Mouse (Mus musculus): ENCODE measurements around the gene Gpnmb. TPM values are rescaled to one million over a fixed set of nuclear protein-coding genes. Genes with fewer than 3 reads are reported as not detected.

Gene Gpnmb
- 5.1 and 13.7 TPM in 2 replicates for total RNA-seq (2014; rRNA removed; ENCODE audit: low replicate concordance)
- 4.0 and 7.2 TPM in 2 replicates for polyA plus RNA-seq (2015; fragmentation: Nextera tagmentation; extraction: Ambion mirVana)

DNA sequence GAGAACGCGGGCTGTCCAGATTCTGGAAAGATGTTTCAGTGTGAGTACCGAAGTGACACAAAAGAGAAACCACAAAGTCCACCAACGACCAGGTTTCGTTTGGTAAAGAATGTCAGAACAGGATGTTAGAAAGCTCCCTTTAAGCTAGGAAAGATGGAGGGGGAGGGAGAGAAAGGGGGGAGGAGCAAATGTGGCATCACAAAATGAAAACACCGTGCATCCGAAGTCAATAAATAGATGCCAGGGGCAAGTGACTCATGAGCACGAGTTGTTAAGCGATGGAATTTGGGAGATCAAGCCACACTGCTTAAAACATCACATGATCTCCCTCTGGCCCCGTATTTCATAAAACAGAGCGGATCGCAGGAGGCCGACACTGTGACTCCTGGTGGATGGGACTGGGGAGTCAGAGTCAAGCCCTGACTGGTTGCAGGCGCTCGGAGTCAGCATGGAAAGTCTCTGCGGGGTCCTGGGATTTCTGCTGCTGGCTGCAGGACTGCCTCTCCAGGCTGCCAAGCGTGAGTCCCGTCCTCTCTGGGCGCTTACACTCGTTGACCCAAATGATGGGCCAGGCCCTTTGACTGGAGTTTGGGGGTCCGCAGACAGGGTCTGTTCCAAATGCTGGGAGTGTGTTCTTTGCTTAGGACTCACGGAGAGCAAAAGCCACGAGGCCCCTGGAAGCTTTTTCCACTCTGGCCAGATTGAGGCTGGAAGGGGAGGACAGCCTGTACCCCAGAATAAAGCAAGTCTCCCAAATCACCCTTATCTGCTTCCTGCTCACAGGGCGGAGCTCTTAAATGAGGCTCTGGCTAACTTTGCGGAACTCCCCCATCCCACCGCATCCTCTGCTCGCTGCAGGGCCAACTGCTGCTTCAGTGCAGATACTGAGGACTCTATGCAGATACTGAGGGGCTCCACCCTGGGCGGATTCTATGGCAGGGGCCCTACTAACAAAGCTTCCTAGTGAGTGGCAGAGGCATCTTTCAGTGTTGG, at the start of gene Gpnmb:
Gpnmb (plus strand) TSS at position 272 of the 993 bp plus-strand sequence.
- peak within 1 kb of the TSS; percentile 26 for H3K4me3 ChIP-seq (ENCODE audit: low read depth, low read length)
- H3K9me3 ChIP-seq (replicated peaks; ENCODE audit: control insufficient read depth, low read length), result no peaks in the 10 kb centered on the region
- H3K4me1 ChIP-seq (ENCODE audit: control insufficient read depth, insufficient read depth), result peaks cover 6% of the 10 kb centered on the region; the same call in 1 of the 2 replicates
- 22% methylated on average over 28 of the region's 28 CpGs for WGBS
- DNase-seq (ENCODE audit: low spot score), result no peak
- H3K27ac ChIP-seq (ENCODE audit: low read depth), result no peak within 1 kb of the TSS
- H3K4me2 ChIP-seq (ENCODE audit: low read depth, low read length), result peak within 1 kb of the TSS; percentile 54
- H3K27me3 ChIP-seq (ENCODE audit: control insufficient read depth, insufficient read depth, low read length), result 0 out of 2 replicates have a peak, but pooled peaks cover 5% of the 10 kb centered on the region
- H3K36me3 ChIP-seq (replicated peaks; ENCODE audit: control insufficient read depth, insufficient read depth, low read length), result no peaks in the 10 kb centered on the region
- ATAC-seq (ENCODE audit: insufficient read depth, low read depth), result peak; percentile 44; the same call in 1 of the 2 replicates
- H3K9ac ChIP-seq (replicated peaks; ENCODE audit: low read depth, low read length), result no peak within 1 kb of the TSS
- TF ChIP-seq EP300 (IDR thresholded peaks at IDR 0.05; ENCODE audit: low read depth), result no peak
- TF ChIP-seq CTCF (IDR thresholded peaks at IDR 0.05; ENCODE audit: low read depth), result no peak

DNA sequence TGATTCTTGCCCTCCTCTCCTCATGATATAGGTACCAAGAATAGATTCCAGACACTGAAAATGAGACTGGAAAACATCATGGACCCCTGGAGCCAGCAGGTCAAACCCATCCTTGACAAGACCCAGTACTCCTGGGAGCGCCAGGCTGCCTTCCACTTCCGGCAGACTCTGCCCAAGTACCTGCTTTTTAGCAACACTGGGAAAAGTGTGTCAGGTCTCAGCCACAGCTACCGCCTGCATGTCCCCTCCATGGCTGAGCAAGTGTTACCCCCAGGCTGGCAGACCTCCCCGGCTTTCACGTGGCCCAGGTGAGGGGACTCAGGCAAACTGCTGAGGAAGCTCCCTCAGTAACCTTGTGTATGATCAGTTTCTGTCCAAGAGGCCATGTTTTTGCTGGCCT, 46.4 kb upstream of the Gpnmb start:
- 85% methylated on average over 5 of the region's 5 CpGs for WGBS
- no peaks in the 10 kb centered on the region for H3K36me3 ChIP-seq (replicated peaks; ENCODE audit: control insufficient read depth, insufficient read depth, low read length)
- H3K4me3 ChIP-seq (ENCODE audit: low read depth, low read length), result no peak overlapping the region
- H3K9ac ChIP-seq (replicated peaks; ENCODE audit: low read depth, low read length), result no peak overlapping the region
- no peaks in the 10 kb centered on the region for H3K4me1 ChIP-seq (ENCODE audit: control insufficient read depth, insufficient read depth)
- no peak overlapping the region for H3K27ac ChIP-seq (ENCODE audit: low read depth)
- no peak for DNase-seq (ENCODE audit: low spot score)
- TF ChIP-seq CTCF (IDR thresholded peaks at IDR 0.05; ENCODE audit: low read depth) (no peak), EP300 (IDR thresholded peaks at IDR 0.05; ENCODE audit: low read depth) (no peak)
- H3K9me3 ChIP-seq (replicated peaks; ENCODE audit: control insufficient read depth, low read length), result no peaks in the 10 kb centered on the region
- ATAC-seq (ENCODE audit: insufficient read depth, low read depth), result no peak
- H3K27me3 ChIP-seq (ENCODE audit: control insufficient read depth, insufficient read depth, low read length), result no peaks in the 10 kb centered on the region
- no peak overlapping the region for H3K4me2 ChIP-seq (ENCODE audit: low read depth, low read length)

DNA sequence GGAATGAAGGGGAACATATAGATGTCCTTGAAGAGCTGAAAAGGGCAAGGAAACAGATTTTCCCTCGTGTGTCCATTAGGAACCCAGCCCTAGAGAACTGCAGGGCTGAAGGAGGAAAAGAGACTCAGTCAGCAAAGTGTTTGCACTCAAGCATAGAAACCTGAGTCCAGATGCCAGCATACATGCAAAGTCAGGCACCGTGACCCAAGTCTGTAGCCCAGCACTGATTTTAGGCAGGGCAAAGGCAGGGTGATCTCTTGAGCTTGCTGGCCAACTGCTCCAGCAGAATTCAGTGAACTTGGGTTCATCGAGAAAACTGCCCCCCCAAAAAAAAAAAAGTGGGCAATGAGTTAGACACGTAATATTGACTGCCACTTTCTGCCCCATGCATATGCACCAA, 44.4 kb upstream of the Gpnmb start:
- ATAC-seq (ENCODE audit: insufficient read depth, low read depth) (no peak), DNase-seq (ENCODE audit: low spot score) (no peak)
- Histone ChIP-seq H3K9me3 (replicated peaks; ENCODE audit: control insufficient read depth, low read length) (no peaks in the 10 kb centered on the region), H3K4me2 (ENCODE audit: low read depth, low read length) (no peak overlapping the region), H3K4me1 (ENCODE audit: control insufficient read depth, insufficient read depth) (no peaks in the 10 kb centered on the region), H3K9ac (replicated peaks; ENCODE audit: low read depth, low read length) (no peak overlapping the region), H3K27me3 (ENCODE audit: control insufficient read depth, insufficient read depth, low read length) (no peaks in the 10 kb centered on the region), H3K27ac (ENCODE audit: low read depth) (no peak overlapping the region), H3K4me3 (ENCODE audit: low read depth, low read length) (no peak overlapping the region), H3K36me3 (replicated peaks; ENCODE audit: control insufficient read depth, insufficient read depth, low read length) (no peaks in the 10 kb centered on the region)
- no peak for TF ChIP-seq CTCF (IDR thresholded peaks at IDR 0.05; ENCODE audit: low read depth)
- TF ChIP-seq EP300 (IDR thresholded peaks at IDR 0.05; ENCODE audit: low read depth), result no peak
- WGBS, result 69% methylated on average over 4 of the region's 4 CpGs

DNA sequence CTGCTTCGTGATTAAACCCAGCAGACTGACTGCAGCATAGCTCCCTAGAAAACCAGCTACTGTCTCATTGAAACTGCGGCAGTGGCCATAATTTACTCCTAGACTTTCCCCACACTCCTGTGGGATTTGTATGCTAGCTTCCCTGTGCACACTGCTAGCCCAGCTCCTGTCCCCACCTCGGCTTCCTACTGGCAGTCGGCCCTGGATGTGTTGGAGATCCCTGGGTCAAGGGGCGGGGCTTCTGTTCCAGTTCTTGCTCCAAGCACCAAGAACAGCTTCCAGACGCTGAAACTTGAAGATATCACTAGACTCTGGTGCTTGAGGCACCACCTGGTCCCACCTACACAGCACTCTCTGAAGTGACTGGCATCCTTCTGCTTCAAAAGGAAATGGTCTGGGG, 38.2 kb upstream of the Gpnmb start:
- H3K27ac ChIP-seq (ENCODE audit: low read depth), result no peak overlapping the region
- no peaks in the 10 kb centered on the region for H3K27me3 ChIP-seq (ENCODE audit: control insufficient read depth, insufficient read depth, low read length)
- WGBS, result 48% methylated on average over 6 of the region's 6 CpGs
- DNase-seq (ENCODE audit: low spot score) (no peak), ATAC-seq (ENCODE audit: insufficient read depth, low read depth) (no peak)
- no peak overlapping the region for H3K4me3 ChIP-seq (ENCODE audit: low read depth, low read length)
- H3K9ac ChIP-seq (replicated peaks; ENCODE audit: low read depth, low read length), result no peak overlapping the region
- no peak overlapping the region for H3K4me2 ChIP-seq (ENCODE audit: low read depth, low read length)
- TF ChIP-seq CTCF (IDR thresholded peaks at IDR 0.05; ENCODE audit: low read depth) (no peak), EP300 (IDR thresholded peaks at IDR 0.05; ENCODE audit: low read depth) (no peak)
- no peaks in the 10 kb centered on the region for H3K4me1 ChIP-seq (ENCODE audit: control insufficient read depth, insufficient read depth)
- H3K36me3 ChIP-seq (replicated peaks; ENCODE audit: control insufficient read depth, insufficient read depth, low read length), result no peaks in the 10 kb centered on the region
- no peaks in the 10 kb centered on the region for H3K9me3 ChIP-seq (replicated peaks; ENCODE audit: control insufficient read depth, low read length)

DNA sequence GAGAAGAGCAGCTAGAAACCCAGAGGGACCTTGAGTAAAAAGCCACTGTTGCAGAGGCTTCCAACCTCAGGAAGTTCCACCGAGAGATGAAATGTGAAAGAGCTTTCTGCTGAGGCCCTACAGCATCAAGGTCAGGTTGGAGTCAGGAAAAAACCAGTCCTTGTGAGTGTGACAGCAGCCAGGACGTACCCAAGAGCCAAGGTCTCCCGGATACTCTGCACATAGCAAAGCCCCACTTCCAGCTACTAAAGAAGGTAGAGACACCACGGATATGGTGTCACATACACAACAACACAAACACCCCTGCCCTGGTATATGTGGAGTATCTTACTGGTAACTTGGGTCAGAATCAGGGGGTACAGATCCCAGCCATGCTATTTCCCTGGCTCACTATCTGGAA, 37.5 kb upstream of the Gpnmb start:
- Histone ChIP-seq H3K4me2 (ENCODE audit: low read depth, low read length) (no peak overlapping the region), H3K9me3 (replicated peaks; ENCODE audit: control insufficient read depth, low read length) (no peaks in the 10 kb centered on the region), H3K4me3 (ENCODE audit: low read depth, low read length) (no peak overlapping the region), H3K9ac (replicated peaks; ENCODE audit: low read depth, low read length) (no peak overlapping the region), H3K27me3 (ENCODE audit: control insufficient read depth, insufficient read depth, low read length) (no peaks in the 10 kb centered on the region), H3K36me3 (replicated peaks; ENCODE audit: control insufficient read depth, insufficient read depth, low read length) (no peaks in the 10 kb centered on the region), H3K4me1 (ENCODE audit: control insufficient read depth, insufficient read depth) (no peaks in the 10 kb centered on the region), H3K27ac (ENCODE audit: low read depth) (no peak overlapping the region)
- TF ChIP-seq CTCF (IDR thresholded peaks at IDR 0.05; ENCODE audit: low read depth), result no peak
- TF ChIP-seq EP300 (IDR thresholded peaks at IDR 0.05; ENCODE audit: low read depth), result no peak
- DNase-seq (ENCODE audit: low spot score) (no peak), ATAC-seq (ENCODE audit: insufficient read depth, low read depth) (no peak)
- 73% methylated on average over 4 of the region's 4 CpGs for WGBS

Data from heart, postnatal 0 days (tissue).